Mouse (Mus musculus): ENCODE data around the gene Wwox. TPM values are rescaled to one million over a fixed set of nuclear protein-coding genes. Genes with fewer than 3 reads are reported as not detected.

Wwox gene
- polyA plus RNA-seq, 1 experiment from 2014 or later, result 13.8 TPM

DNA sequence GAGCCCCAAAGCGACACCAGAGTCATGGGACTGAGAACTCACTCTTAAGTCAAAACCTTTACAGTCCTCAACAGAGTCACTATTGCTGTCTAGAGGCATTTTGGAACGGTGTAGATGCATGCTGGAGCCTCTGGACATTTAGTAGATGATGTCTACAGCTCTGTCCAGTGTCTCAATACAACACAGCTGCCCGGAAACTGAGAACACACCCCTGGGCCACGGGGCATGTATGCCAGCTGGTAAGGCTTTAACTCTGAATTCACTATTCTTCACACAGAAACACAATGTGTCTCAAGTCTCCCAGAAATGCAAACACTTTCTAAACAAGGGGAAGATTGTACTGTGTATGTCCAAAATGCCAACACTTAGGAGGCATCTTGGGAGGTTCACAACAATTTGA lies 584.6 kb downstream of the Wwox start:
- Histone ChIP-seq H3K4me2 (ENCODE audit: low read depth, low read length, severe bottlenecking) (no peak overlapping the region), H3K9ac (ENCODE audit: low read length) (no peak overlapping the region), H3K4me1 (replicated peaks; ENCODE audit: control insufficient read depth, insufficient read depth, low read length) (no peaks in the 10 kb centered on the region; the same call in 1 of the 2 replicates), H3K27ac (ENCODE audit: low read depth, low read length) (no peak overlapping the region), H3K27me3 (ENCODE audit: control insufficient read depth, insufficient read depth, low read length) (no peaks in the 10 kb centered on the region), H3K4me3 (ENCODE audit: low read depth, low read length) (no peak overlapping the region), H3K36me3 (ENCODE audit: control insufficient read depth, insufficient read depth, low read length) (no peaks in the 10 kb centered on the region), H3K9me3 (ENCODE audit: control insufficient read depth, low read length) (no peaks in the 10 kb centered on the region)
- DNase-seq (ENCODE audit: low spot score) (no peak), ATAC-seq (replicated peaks; ENCODE audit: low FRiP score) (no peak)
- WGBS, result 89% methylated on average over 4 of the region's 4 CpGs

DNA sequence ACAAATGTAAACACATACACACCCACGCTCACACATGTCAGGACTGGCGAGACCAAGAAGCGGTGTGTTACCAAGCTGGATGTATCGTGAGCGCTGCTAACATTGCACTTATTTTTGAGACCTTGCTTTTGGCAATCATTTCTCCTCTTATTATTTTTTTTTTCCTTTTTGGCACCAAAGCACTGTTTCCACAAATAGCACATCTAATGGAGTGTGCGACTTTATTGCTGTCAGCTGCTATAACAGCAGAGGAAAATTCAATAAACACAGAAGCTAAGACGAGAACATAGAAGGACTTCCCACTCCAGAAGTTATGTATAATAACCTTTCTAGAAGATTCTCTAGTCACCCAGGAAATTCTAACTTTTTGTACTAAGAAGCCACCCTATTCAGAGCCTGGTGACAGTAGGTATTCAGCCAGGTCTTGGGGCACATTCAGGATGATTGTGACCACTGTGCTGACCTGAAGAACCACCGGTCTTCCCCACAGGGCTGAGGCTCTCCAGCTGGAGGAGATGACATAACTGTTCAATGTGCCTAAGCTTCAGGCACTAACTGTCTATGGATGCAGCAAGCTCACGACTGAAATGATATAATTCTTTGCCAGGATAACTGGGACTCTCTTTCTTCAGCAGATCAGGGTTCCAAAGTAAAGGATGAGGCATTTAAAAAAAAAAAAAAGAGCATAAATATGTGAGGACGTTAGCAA lies 586.1 kb downstream of the Wwox start:
- no peak for ATAC-seq (replicated peaks; ENCODE audit: low FRiP score)
- Histone ChIP-seq H3K9ac (ENCODE audit: low read length) (no peak overlapping the region), H3K4me1 (replicated peaks; ENCODE audit: control insufficient read depth, insufficient read depth, low read length) (no peaks in the 10 kb centered on the region), H3K27me3 (ENCODE audit: control insufficient read depth, insufficient read depth, low read length) (no peaks in the 10 kb centered on the region), H3K27ac (ENCODE audit: low read depth, low read length) (no peak overlapping the region), H3K4me2 (ENCODE audit: low read depth, low read length, severe bottlenecking) (no peak overlapping the region), H3K36me3 (ENCODE audit: control insufficient read depth, insufficient read depth, low read length) (no peaks in the 10 kb centered on the region), H3K4me3 (ENCODE audit: low read depth, low read length) (no peak overlapping the region), H3K9me3 (ENCODE audit: control insufficient read depth, low read length) (no peaks in the 10 kb centered on the region)
- no peak for DNase-seq (ENCODE audit: low spot score)
- 91% methylated on average over 10 of the region's 10 CpGs for WGBS

DNA sequence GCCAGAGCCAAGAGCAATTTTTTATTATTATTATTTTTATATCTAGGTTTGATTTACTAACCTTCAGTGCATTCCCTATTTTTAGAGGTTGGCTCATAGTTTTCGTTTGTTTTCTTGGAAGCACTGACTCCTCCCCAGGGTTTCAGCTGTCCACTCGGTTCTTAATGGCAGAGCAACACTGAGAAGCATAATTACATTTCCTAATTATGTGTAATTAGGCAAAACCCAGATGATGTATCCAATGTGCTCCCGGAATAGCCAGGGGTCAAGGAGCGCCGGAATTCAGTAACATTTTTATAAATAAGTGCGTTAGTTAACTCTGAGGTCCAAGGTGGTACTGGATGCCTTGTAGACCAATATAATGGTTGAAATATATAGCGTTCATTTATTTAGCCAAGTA lies 586.7 kb downstream of the Wwox start:
- Histone ChIP-seq H3K27ac (ENCODE audit: low read depth, low read length) (no peak overlapping the region), H3K4me2 (ENCODE audit: low read depth, low read length, severe bottlenecking) (no peak overlapping the region), H3K36me3 (ENCODE audit: control insufficient read depth, insufficient read depth, low read length) (no peaks in the 10 kb centered on the region), H3K4me1 (replicated peaks; ENCODE audit: control insufficient read depth, insufficient read depth, low read length) (no peaks in the 10 kb centered on the region), H3K27me3 (ENCODE audit: control insufficient read depth, insufficient read depth, low read length) (no peaks in the 10 kb centered on the region), H3K9ac (ENCODE audit: low read length) (no peak overlapping the region), H3K4me3 (ENCODE audit: low read depth, low read length) (no peak overlapping the region), H3K9me3 (ENCODE audit: control insufficient read depth, low read length) (no peaks in the 10 kb centered on the region)
- DNase-seq (ENCODE audit: low spot score) (no peak), ATAC-seq (replicated peaks; ENCODE audit: low FRiP score) (no peak)
- 79% methylated on average over 7 of the region's 7 CpGs for WGBS

DNA sequence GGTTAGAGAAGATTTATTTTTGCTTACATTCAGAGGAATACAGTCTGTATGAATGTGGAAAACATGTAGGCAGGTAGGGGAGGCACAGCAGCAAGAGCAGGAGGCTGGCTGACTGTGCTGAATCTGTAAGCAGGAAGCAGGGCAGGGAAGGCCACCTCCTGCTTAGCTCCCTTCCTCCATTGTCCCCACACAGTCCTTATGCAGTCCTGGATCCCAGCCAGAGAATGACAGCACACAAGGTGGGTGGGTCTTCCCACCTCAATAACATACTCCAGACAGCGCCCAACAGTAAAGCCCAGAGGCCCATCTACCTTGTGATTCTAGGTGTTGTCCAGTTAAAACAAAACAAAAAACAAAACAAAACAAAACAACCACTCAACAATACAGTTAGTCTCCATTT lies 593.7 kb downstream of the Wwox start:
- DNase-seq (ENCODE audit: low spot score), result no peak
- 60% methylated on average over 1 of the region's 1 CpGs for WGBS
- no peak overlapping the region for H3K4me2 ChIP-seq (ENCODE audit: low read depth, low read length, severe bottlenecking)
- no peak overlapping the region for H3K27ac ChIP-seq (ENCODE audit: low read depth, low read length)
- no peaks in the 10 kb centered on the region for H3K36me3 ChIP-seq (ENCODE audit: control insufficient read depth, insufficient read depth, low read length)
- H3K4me3 ChIP-seq (ENCODE audit: low read depth, low read length), result no peak overlapping the region
- H3K27me3 ChIP-seq (ENCODE audit: control insufficient read depth, insufficient read depth, low read length), result no peaks in the 10 kb centered on the region
- no peak overlapping the region for H3K9ac ChIP-seq (ENCODE audit: low read length)
- no peaks in the 10 kb centered on the region for H3K9me3 ChIP-seq (ENCODE audit: control insufficient read depth, low read length)
- no peaks in the 10 kb centered on the region for H3K4me1 ChIP-seq (replicated peaks; ENCODE audit: control insufficient read depth, insufficient read depth, low read length)
- no peak for ATAC-seq (replicated peaks; ENCODE audit: low FRiP score)

DNA sequence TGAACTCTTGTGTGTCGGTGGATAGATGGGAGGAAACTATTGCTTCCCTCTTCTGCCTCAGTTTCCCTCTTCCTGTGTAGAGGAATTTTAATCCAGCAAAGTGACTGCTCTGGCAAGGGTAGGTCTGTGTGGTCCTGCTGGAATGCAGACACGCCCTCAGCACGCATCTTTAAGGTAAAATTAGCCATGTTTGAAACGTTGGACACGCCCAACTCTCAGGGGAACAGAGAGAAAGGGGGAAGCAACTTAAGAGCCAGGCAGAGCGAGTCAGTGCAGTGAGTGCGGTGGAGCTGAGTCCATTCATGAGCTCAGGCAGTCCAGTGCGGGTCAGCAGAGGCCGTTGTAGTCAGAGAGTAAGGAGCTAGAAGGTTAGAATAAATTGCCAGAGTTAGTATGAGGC lies 596.6 kb downstream of the Wwox start:
- H3K9ac ChIP-seq (ENCODE audit: low read length), result no peak overlapping the region
- WGBS, result 87% methylated on average over 9 of the region's 9 CpGs
- H3K4me1 ChIP-seq (replicated peaks; ENCODE audit: control insufficient read depth, insufficient read depth, low read length), result no peaks in the 10 kb centered on the region
- ATAC-seq (replicated peaks; ENCODE audit: low FRiP score), result no peak
- H3K4me2 ChIP-seq (ENCODE audit: low read depth, low read length, severe bottlenecking), result no peak overlapping the region
- no peaks in the 10 kb centered on the region for H3K27me3 ChIP-seq (ENCODE audit: control insufficient read depth, insufficient read depth, low read length)
- no peaks in the 10 kb centered on the region for H3K36me3 ChIP-seq (ENCODE audit: control insufficient read depth, insufficient read depth, low read length)
- H3K4me3 ChIP-seq (ENCODE audit: low read depth, low read length), result no peak overlapping the region
- no peaks in the 10 kb centered on the region for H3K9me3 ChIP-seq (ENCODE audit: control insufficient read depth, low read length)
- no peak for DNase-seq (ENCODE audit: low spot score)
- H3K27ac ChIP-seq (ENCODE audit: low read depth, low read length), result no peak overlapping the region

DNA sequence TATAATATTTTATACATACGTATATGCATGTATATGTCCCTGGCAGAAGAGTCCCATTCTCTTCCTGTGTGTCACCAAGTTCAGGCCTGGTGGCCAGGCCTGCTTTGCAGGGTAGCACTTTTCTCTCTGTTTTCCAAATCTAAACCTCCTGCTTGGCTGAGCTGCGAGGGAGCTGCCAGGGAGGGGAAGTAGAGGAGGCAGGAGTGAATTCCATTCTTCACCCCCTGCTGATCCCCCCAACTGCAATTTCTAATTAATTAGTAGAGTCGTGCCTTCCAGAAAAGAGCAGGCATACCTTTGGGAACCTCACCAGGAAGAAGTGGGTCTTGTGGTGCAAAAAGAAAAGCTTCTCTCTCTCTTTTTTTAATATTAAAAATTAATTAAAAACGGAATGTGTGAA lies 599.0 kb downstream of the Wwox start:
- Histone ChIP-seq H3K4me1 (replicated peaks; ENCODE audit: control insufficient read depth, insufficient read depth, low read length) (no peaks in the 10 kb centered on the region), H3K4me3 (ENCODE audit: low read depth, low read length) (no peak overlapping the region), H3K9me3 (ENCODE audit: control insufficient read depth, low read length) (no peaks in the 10 kb centered on the region), H3K27me3 (ENCODE audit: control insufficient read depth, insufficient read depth, low read length) (no peaks in the 10 kb centered on the region), H3K36me3 (ENCODE audit: control insufficient read depth, insufficient read depth, low read length) (no peaks in the 10 kb centered on the region), H3K4me2 (ENCODE audit: low read depth, low read length, severe bottlenecking) (no peak overlapping the region), H3K9ac (ENCODE audit: low read length) (no peak overlapping the region), H3K27ac (ENCODE audit: low read depth, low read length) (no peak overlapping the region)
- WGBS, result 11% methylated on average over 4 of the region's 4 CpGs
- DNase-seq (ENCODE audit: low spot score) (no peak), ATAC-seq (replicated peaks; ENCODE audit: low FRiP score) (no peak)

DNA sequence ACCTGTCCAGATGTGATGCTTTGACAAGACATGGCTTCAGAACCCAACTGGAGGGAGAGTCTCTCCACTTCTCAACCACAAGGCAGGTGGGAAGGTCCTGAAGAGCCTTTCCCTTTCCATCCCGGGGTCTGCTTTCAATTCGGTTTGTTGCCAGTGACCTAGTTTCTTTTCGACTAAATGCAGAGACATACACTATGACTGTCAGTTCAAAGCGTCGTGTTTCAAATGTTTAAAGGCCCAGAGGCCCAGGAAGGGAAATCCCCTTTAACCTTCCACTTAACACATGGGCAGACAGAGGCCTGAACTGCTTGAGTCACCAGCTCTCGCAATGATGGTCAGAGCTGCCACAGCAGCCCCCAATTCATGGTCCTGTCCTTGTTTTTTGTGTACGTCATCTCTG lies 606.3 kb downstream of the Wwox start:
- Histone ChIP-seq H3K4me1 (replicated peaks; ENCODE audit: control insufficient read depth, insufficient read depth, low read length) (no peaks in the 10 kb centered on the region), H3K4me2 (ENCODE audit: low read depth, low read length, severe bottlenecking) (no peak overlapping the region), H3K4me3 (ENCODE audit: low read depth, low read length) (no peak overlapping the region), H3K27ac (ENCODE audit: low read depth, low read length) (no peak overlapping the region), H3K27me3 (ENCODE audit: control insufficient read depth, insufficient read depth, low read length) (no peaks in the 10 kb centered on the region), H3K9me3 (ENCODE audit: control insufficient read depth, low read length) (no peaks in the 10 kb centered on the region), H3K9ac (ENCODE audit: low read length) (no peak overlapping the region), H3K36me3 (ENCODE audit: control insufficient read depth, insufficient read depth, low read length) (no peaks in the 10 kb centered on the region)
- WGBS, result 77% methylated on average over 7 of the region's 7 CpGs
- ATAC-seq (replicated peaks; ENCODE audit: low FRiP score) (no peak), DNase-seq (ENCODE audit: low spot score) (no peak)

DNA sequence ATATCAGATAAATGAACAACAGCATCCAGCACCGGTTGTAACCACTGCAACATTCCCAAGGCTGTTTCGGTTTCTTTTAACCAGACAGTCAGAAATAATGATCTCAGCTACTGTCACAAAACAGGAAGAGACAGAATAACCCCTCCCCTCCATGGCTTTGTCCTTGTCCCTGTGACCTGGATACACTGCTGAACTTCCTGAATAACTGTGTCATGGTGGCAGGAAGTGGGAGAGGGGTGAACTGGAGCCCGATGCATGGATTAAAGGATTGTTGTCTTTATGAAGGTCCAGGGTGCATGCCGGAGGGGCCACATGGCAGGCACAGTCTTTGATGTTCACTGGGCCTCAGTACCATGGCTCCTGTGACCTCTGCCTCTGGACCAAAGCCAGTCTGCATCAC lies 607.0 kb downstream of the Wwox start:
- H3K4me2 ChIP-seq (ENCODE audit: low read depth, low read length, severe bottlenecking), result no peak overlapping the region
- no peaks in the 10 kb centered on the region for H3K36me3 ChIP-seq (ENCODE audit: control insufficient read depth, insufficient read depth, low read length)
- H3K9me3 ChIP-seq (ENCODE audit: control insufficient read depth, low read length), result no peaks in the 10 kb centered on the region
- no peaks in the 10 kb centered on the region for H3K4me1 ChIP-seq (replicated peaks; ENCODE audit: control insufficient read depth, insufficient read depth, low read length)
- no peak overlapping the region for H3K4me3 ChIP-seq (ENCODE audit: low read depth, low read length)
- H3K27me3 ChIP-seq (ENCODE audit: control insufficient read depth, insufficient read depth, low read length), result no peaks in the 10 kb centered on the region
- H3K9ac ChIP-seq (ENCODE audit: low read length), result no peak overlapping the region
- no peak overlapping the region for H3K27ac ChIP-seq (ENCODE audit: low read depth, low read length)
- WGBS, result 79% methylated on average over 4 of the region's 4 CpGs
- DNase-seq (ENCODE audit: low spot score) (no peak), ATAC-seq (replicated peaks; ENCODE audit: low FRiP score) (no peak)

DNA sequence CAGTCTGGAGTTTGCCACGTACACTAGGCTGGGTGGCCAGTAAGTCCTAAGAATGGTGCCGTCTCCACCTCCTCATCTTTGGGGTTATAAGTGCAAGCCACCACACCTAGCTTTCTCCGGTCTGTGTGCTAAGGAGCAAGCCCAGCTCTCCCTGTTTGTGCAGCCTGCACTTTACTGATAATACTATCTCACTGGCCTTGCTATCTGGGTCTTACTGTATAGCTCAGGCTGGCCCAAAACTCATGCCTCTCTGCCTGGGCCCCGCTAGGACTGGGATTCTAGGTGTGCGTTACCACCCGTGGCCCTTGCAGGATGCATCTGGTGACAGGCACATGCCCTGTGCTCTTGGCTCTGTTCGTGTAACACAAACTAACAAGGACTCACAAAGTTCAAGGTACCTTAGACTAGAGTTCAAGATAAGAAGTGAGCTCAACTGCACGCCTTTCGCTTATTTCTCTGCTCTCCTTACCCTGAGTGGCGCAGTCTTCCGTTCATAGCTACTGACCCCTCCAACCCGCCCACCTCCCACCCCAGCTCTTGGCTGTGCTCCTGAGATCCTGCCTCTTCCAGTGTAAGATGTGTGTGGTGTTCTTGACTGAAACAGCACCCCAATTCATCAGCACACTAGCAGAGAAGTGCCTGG lies 618.9 kb downstream of the Wwox start:
- Histone ChIP-seq H3K9me3 (ENCODE audit: control insufficient read depth, low read length) (no peaks in the 10 kb centered on the region), H3K4me1 (replicated peaks; ENCODE audit: control insufficient read depth, insufficient read depth, low read length) (no peaks in the 10 kb centered on the region), H3K27me3 (ENCODE audit: control insufficient read depth, insufficient read depth, low read length) (no peaks in the 10 kb centered on the region), H3K4me3 (ENCODE audit: low read depth, low read length) (no peak overlapping the region), H3K4me2 (ENCODE audit: low read depth, low read length, severe bottlenecking) (no peak overlapping the region), H3K27ac (ENCODE audit: low read depth, low read length) (no peak overlapping the region), H3K36me3 (ENCODE audit: control insufficient read depth, insufficient read depth, low read length) (no peaks in the 10 kb centered on the region), H3K9ac (ENCODE audit: low read length) (no peak overlapping the region)
- 91% methylated on average over 12 of the region's 12 CpGs for WGBS
- DNase-seq (ENCODE audit: low spot score) (no peak), ATAC-seq (replicated peaks; ENCODE audit: low FRiP score) (no peak)
